Comparison of ENCODE assay signal across 8 mouse cellular contexts in the genomic region with DNA sequence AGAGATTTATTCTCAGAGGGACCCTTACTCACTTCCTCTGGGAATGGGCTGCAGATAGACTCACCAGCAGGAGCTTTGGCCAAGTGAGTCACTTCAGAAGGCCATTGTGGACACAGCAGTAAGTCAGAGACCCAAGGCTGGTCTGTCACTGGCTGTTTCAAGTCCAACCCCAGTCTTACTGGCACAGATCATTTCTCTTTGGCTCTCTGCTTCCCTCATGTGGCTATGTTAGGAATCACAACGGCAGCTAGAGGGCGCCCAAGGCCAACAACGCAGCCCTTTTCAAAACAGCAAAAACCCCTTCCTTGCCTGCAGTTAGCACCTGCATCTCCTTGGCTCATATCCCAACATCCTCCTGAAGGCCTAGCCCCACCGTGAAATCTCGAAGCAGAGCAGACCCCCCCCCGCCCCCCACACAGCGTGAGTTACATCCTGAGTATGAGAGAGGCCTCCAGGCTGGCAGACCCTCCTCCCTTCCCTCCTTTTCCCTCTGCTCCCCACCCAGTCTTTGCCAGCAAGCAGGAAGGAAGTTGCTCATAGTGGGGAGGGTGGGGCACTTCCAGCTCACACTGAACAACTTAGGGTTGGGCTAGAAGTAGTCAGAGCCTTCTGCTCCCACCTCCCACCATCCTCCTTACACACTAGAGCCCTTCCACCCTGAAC. TPM values are rescaled to one million over a fixed set of nuclear protein-coding genes. Genes with fewer than 3 reads are reported as not detected.
DNase-seq lines count a peak whose midpoint lies in the region; ATAC-seq lines count a peak whose summit lies in the region.

No protein-coding gene starts in this region.

- WGBS in embryonic facial prominence, embryonic 14.5 days, result 2% methylated on average over 7 of the region's 7 CpGs
- WGBS in heart, embryonic 10.5 days, result 4% methylated on average over 7 of the region's 7 CpGs
- 2% methylated on average over 7 of the region's 7 CpGs for WGBS in limb, embryonic 15.5 days

- no peak overlapping the region for H3K4me2 ChIP-seq in embryonic facial prominence, embryonic 14.5 days (ENCODE audit: low read depth, low read length)
- H3K4me2 ChIP-seq in limb, embryonic 15.5 days, result no peak overlapping the region

- ATAC-seq in embryonic facial prominence, embryonic 14.5 days (ENCODE audit: low read depth), result peak; percentile 35
- peak; percentile 26; the same call in 1 of the 2 replicates for ATAC-seq in limb, embryonic 15.5 days (ENCODE audit: insufficient number of reproducible peaks, low FRiP score, low TSS enrichment, low read depth)

- no peak overlapping the region for H3K27ac ChIP-seq in embryonic facial prominence, embryonic 14.5 days (replicated peaks; ENCODE audit: low read depth, low read length)
- H3K27ac ChIP-seq in heart, embryonic 10.5 days, result peak overlapping the region; percentile 59
- H3K27ac ChIP-seq in limb, embryonic 15.5 days, result no peak overlapping the region

- no peaks in the 10 kb centered on the region for H3K9me3 ChIP-seq in embryonic facial prominence, embryonic 14.5 days (ENCODE audit: control insufficient read depth, low read length)
- H3K9me3 ChIP-seq in heart, embryonic 10.5 days, result no peaks in the 10 kb centered on the region
- no peaks in the 10 kb centered on the region for H3K9me3 ChIP-seq in limb, embryonic 15.5 days

- no peaks in the 10 kb centered on the region for H3K27me3 ChIP-seq in embryonic facial prominence, embryonic 14.5 days (replicated peaks; ENCODE audit: control insufficient read depth, insufficient read depth, low read length)
- H3K27me3 ChIP-seq in heart, embryonic 10.5 days (ENCODE audit: insufficient read depth, poor library complexity, severe bottlenecking), result no peaks in the 10 kb centered on the region; the same call in 1 of the 2 replicates
- H3K27me3 ChIP-seq in limb, embryonic 15.5 days, result peaks cover 4% of the 10 kb centered on the region; the same call in 1 of the 2 replicates

- H3K36me3 ChIP-seq in embryonic facial prominence, embryonic 14.5 days (ENCODE audit: control insufficient read depth, insufficient read depth, low read length), result no peaks in the 10 kb centered on the region
- H3K36me3 ChIP-seq in heart, embryonic 10.5 days, result no peaks in the 10 kb centered on the region
- no peaks in the 10 kb centered on the region for H3K36me3 ChIP-seq in limb, embryonic 15.5 days

- no peak overlapping the region for H3K9ac ChIP-seq in embryonic facial prominence, embryonic 14.5 days (ENCODE audit: low read depth, low read length)
- H3K9ac ChIP-seq in limb, embryonic 15.5 days, result no peak overlapping the region

- no peak overlapping the region for H3K4me3 ChIP-seq in embryonic facial prominence, embryonic 14.5 days (ENCODE audit: low read depth, low read length)
- no peak overlapping the region for H3K4me3 ChIP-seq in heart, embryonic 10.5 days
- no peak overlapping the region for H3K4me3 ChIP-seq in limb, embryonic 15.5 days

- peak; percentile 93 for DNase-seq in 416B (ENCODE audit: low read depth)
- peak; percentile 80 for DNase-seq in adrenal gland, postnatal 25 days
- DNase-seq in embryonic facial prominence, embryonic 14.5 days (ENCODE audit: low spot score), result peak; percentile 64
- DNase-seq in heart, embryonic 10.5 days (ENCODE audit: low spot score), result peak; percentile 92
- DNase-seq in kidney, adult 9 months, result peak; percentile 85
- DNase-seq in monocyte, adult 2 months (ENCODE audit: low read depth in 1 of 2, low spot score in 2 of 2), result peak; percentile 34 to 58
- peak; percentile 70 to 87 for DNase-seq in spleen, postnatal 4 days (ENCODE audit: low spot score in 2 of 2)

- H3K4me1 ChIP-seq in embryonic facial prominence, embryonic 14.5 days (ENCODE audit: control insufficient read depth, insufficient read depth, low read length), result no peaks in the 10 kb centered on the region
- H3K4me1 ChIP-seq in heart, embryonic 10.5 days, result peaks cover 29% of the 10 kb centered on the region
- H3K4me1 ChIP-seq in limb, embryonic 15.5 days, result peaks cover 3% of the 10 kb centered on the region; the same call in 1 of the 2 replicates

RNA-seq across cellular contexts. Expression of a gene that starts 3.7 kb away (rescaled TPM):
- total RNA-seq in adrenal gland, postnatal 25 days (2021), result 8.3 and 8.7 TPM in 2 replicates
- 7.8 and 7.9 TPM in 2 replicates for polyA plus RNA-seq in embryonic facial prominence, embryonic 14.5 days (2014; fragmentation: Nextera tagmentation; extraction: Ambion mirVana)
- polyA plus RNA-seq in heart, embryonic 10.5 days (2016; fragmentation: Nextera tagmentation; extraction: Ambion mirVana), result 23.2 and 40.8 TPM in 2 replicates
- polyA plus RNA-seq in limb, embryonic 15.5 days (2015; fragmentation: Nextera tagmentation; extraction: Ambion mirVana), result 7.5 and 8.0 TPM in 2 replicates

RNA-seq across cellular contexts. Expression of a gene that starts 9.5 kb away (rescaled TPM):
- total RNA-seq in adrenal gland, postnatal 25 days (2021), result 12.7 and 26.0 TPM in 2 replicates
- 6.7 and 7.6 TPM in 2 replicates for polyA plus RNA-seq in embryonic facial prominence, embryonic 14.5 days (2014; fragmentation: Nextera tagmentation; extraction: Ambion mirVana)
- 28.8 and 32.2 TPM in 2 replicates for polyA plus RNA-seq in heart, embryonic 10.5 days (2016; fragmentation: Nextera tagmentation; extraction: Ambion mirVana)
- polyA plus RNA-seq in limb, embryonic 15.5 days (2015; fragmentation: Nextera tagmentation; extraction: Ambion mirVana), result 3.5 and 4.9 TPM in 2 replicates

RNA-seq across cellular contexts. Expression of a gene that starts 31.0 kb away (rescaled TPM):
- total RNA-seq in adrenal gland, postnatal 25 days (2021), result 0.27 and 1.2 TPM in 2 replicates
- polyA plus RNA-seq in embryonic facial prominence, embryonic 14.5 days (2014; fragmentation: Nextera tagmentation; extraction: Ambion mirVana), result 0.75 and 0.81 TPM in 2 replicates
- polyA plus RNA-seq in heart, embryonic 10.5 days (2016; fragmentation: Nextera tagmentation; extraction: Ambion mirVana), result 1.2 and 2.3 TPM in 2 replicates
- polyA plus RNA-seq in limb, embryonic 15.5 days (2015; fragmentation: Nextera tagmentation; extraction: Ambion mirVana), result 2.0 and 2.8 TPM in 2 replicates

RNA-seq across cellular contexts. Expression of a gene that starts 32.5 kb away (rescaled TPM):
- 83.6 and 88.2 TPM in 2 replicates for total RNA-seq in adrenal gland, postnatal 25 days (2021)
- polyA plus RNA-seq in embryonic facial prominence, embryonic 14.5 days (2014; fragmentation: Nextera tagmentation; extraction: Ambion mirVana), result 35.6 and 42.0 TPM in 2 replicates
- 62.7 and 81.3 TPM in 2 replicates for polyA plus RNA-seq in heart, embryonic 10.5 days (2016; fragmentation: Nextera tagmentation; extraction: Ambion mirVana)
- polyA plus RNA-seq in limb, embryonic 15.5 days (2015; fragmentation: Nextera tagmentation; extraction: Ambion mirVana), result 38.9 and 46.5 TPM in 2 replicates

RNA-seq across cellular contexts. Expression of a gene that starts 52.3 kb away (rescaled TPM):
- 0.43 TPM in 1 of 2 replicates, not detected in the other for total RNA-seq in adrenal gland, postnatal 25 days (2021)
- 1.7 and 2.1 TPM in 2 replicates for polyA plus RNA-seq in embryonic facial prominence, embryonic 14.5 days (2014; fragmentation: Nextera tagmentation; extraction: Ambion mirVana)
- 0.11 TPM in 1 of 2 replicates, not detected in the other for polyA plus RNA-seq in heart, embryonic 10.5 days (2016; fragmentation: Nextera tagmentation; extraction: Ambion mirVana)
- 0.24 and 0.73 TPM in 2 replicates for polyA plus RNA-seq in limb, embryonic 15.5 days (2015; fragmentation: Nextera tagmentation; extraction: Ambion mirVana)
